Mouse (Mus musculus): ENCODE data around the gene Fam227b. TPM values are rescaled to one million over a fixed set of nuclear protein-coding genes. Genes with fewer than 3 reads are reported as not detected.

Fam227b gene
- total RNA-seq (2021) (under 1 TPM in 1 of 2 experiments, not detected in 1; 0.20 TPM), polyA plus RNA-seq (2012; rRNA removed) (not detected in 2 replicates)
- long read RNA-seq, result 0 reads

DNA sequence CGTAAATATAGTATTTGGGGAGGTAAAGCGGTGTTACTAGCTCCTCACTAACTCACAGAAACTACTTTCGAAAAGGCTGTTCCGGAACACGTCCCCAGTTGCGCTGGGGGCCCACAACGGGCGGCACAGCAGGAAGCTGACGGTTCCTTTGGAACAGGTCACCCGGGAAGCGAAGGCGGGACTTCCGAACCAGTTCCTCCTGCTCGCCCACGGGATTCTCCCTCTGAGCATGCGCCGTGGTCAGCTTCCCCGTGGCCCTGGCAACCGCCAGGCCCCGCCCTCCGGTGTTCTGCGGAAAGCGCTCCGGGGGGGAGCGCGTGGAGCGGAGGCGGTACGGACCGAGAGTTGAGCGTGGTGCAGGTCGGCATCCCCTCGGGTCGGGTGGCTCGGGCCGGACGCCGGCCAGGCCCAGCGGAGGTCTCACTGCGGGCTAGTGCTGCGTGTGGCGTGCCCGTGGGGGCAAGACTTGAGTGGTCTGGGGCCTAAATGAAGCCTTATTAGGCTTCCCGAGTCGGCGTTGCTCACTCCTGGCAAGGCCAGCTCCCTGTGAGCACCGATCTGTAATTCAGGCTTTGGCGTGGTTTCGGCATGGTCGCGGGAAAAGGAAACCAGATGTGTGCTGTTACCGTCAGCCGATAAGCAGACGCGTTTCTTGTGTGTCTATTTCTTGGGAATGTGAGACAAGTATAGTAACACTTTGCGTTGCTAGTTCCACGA, at the start of gene Fam227b, which contains the start of gene Dtwd1:
Gene Fam227b, minus strand, starts transcription at position 150 of the 717 bp plus-strand sequence.
Gene Dtwd1, plus strand, starts transcription at position 287 of the 717 bp plus-strand sequence.
- DNase-seq, result peak; percentile 99

DNA sequence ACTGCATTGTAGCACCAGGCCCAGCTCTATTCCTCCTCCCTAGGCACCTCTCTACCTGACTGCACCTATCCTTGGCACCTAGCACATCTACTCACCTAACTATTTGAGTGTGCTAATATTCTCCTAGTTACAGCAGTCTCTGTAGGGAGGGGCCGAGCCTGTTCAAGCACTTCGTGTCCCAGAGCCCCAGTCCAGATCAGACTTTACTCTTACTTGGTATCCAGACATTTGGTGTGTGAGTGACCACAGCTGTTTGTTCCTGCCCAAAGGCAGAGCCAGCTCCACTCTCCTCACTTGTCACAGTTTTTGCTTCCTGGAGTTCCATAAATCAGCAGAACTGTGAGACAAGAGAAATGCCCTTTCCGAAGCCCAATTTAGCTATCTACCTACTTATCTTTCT, 47.2 kb upstream of the Fam227b start:
- no peak for DNase-seq

DNA sequence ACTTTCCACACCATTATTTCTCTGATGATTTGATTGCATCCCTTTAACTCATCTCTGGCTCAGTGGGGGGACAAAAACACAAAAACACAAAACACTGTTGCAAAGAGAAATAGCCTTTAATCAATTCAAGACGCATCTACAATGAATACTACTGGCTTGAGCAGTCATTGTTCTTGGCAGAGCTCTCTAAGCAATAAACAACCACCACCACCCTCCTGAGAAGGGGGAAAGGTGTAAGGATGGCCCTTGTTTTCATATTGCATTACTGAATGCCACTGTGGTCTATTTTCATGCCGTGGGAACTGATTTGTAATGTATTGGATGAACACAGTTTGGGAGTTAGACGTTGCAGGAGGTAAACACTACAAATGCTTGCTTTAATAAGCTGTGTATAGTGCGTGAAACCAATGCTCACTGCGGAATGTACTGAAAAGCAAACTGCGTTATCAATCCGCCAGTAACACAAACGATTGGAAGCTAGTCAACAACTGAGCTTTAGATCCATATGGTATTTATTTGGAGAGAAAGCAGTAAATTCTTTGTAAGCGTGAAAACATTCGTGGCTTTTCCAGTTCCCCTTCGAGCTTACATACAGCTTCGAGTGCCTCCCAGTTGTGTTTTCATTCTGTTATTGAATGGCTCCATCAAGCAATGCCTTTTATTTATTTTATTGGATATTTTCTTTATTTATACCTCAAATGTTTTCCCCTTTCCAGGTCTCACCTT, 44.0 kb upstream of the Fam227b start:
- no peak for DNase-seq

DNA sequence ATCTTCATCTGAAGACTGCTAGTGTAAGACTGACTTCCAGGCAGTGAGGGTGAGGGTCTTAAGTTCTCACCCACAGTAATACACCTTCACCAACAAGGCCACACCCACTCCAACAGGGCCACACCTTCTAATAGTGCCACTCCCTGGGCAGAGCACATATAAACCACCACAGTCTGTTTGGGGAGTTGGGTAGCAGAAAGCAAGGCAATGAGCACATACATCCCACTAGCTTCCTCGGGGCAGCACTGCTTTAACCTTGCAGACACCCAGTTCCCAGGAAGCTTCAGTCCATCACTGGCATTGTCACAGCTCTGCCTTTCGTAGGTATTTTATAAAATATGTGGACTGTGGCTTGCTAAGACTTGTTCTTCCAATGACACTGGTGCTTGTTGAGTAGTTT, 40.3 kb upstream of the Fam227b start:
- no peak for DNase-seq

DNA sequence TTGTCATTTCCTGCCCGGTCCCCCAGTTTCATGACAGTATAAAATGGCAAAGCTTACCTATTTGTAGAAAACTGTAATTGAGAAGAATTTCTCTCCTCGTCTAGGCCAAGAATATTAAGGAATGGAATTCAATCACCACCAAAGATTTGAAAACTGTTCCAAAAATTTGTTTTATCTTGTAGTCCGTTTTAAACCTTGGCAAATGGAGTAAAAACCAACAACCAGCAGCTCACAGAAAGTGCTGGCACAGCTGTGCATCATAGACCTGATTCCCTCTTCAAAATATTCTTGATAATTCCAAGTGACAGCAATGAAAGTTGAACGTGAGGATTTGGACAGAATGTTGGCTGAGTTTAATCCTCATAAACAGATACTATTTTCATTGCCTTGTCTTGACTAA, 39.5 kb upstream of the Fam227b start:
- DNase-seq, result no peak

DNA sequence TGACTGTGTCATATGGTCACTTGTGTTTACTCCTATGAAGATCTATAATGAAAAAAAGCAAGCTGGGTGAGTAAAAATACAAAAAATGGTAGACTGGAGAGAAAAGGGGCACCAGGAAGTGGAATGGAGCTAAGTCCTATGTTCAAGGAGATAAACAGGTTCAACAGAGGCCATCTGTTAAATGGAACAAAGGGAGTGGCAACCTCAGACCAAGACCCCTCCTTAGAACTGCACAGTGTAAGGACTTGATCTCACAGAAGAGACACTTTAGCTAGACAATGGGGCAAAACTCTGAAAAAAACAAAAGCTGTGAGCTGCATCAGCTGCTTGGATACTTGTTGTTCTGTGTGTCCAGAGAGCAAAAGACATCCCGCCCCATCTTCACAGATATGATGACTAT, 19.6 kb upstream of the Fam227b start:
- DNase-seq, result no peak

DNA sequence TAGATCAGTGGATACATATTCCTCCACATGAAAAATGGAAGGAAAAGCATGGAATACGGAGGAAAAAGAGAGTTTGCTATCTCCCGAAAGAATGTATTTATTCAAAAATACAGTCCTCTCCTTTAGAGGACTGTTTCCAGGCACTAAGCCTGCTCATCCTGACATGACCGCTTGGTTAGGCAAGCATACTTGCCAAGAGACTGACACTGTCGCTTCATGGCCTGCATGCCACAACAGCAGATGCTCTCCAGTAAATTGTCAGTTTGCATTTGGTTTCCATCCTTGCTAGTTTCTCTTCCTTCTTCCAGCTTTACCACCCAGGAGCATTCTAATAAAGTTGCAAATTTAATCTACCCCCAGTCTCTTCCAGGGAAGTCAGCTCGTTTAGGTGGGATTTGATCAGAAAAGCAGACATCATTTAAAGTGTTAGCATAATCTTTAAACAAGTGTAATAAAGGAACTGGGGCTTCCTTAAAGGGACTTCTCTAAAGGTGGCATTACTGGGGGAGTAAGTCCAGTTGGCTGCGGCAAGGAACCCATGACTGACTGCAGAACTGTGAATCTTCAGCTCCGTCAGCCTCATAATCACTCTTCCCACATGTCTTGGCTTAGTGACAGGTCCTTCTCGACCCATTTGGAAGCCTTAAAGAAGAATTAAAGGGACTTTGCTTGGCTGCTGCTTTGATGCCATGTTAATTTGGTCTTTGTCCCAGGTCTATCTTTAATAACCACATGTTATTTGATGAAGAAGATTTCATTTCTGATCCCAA, 15.2 kb upstream of the Fam227b start:
- DNase-seq, result no peak

DNA sequence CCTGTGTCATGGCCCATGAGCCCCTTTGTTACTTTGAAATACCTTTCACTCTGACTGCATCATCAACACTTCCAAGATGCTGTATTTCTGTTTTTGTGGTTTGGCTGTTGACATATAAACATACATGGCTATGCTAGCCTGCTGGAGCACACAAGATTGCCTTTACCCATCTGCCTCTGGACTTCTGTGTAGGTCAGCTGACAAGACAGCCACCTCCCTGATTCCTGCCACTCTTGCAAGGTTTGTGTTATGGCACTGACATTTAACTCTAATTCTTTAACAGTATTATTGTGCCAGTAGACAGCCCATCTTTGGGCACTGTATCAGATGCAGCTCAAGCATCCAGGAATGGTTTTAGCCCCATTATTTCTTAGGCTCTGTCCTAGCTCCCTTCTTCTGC, 14.5 kb upstream of the Fam227b start:
- DNase-seq, result no peak

DNA sequence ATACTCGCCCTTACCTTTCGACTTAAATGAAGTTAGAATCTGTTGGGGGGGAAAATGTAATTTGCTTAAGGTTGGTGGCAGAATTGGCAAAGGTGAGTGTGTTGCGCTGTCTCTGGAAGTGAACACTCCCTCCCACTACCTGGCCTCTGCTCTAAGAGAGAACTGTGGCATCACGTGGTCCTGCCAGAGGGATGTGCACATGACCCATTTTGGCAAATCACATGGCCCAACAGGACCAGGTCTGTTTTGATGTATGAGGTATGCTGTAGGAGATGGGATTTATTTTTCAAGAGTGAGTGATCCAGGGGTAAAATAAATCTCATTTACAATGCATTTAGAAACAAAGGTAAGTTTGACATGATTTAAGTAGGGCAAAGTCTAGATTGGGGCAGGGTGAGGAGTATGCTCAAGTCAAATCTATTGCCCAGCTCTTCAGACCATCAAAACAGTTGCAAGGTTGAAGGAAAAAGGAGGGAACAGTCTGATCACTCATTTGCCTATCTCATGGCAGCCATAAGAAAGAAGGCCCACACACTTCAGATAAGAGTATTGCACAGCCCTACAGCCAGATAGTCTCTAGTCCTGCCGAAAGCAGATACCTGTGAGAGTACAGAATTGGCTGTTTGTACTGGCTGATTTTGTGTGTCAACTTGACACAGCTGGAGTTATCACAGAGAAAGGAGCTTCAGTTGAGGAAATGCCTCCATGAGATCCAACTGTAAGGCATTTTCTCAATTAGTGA, 13.6 kb upstream of the Fam227b start:
- no peak for DNase-seq

DNA sequence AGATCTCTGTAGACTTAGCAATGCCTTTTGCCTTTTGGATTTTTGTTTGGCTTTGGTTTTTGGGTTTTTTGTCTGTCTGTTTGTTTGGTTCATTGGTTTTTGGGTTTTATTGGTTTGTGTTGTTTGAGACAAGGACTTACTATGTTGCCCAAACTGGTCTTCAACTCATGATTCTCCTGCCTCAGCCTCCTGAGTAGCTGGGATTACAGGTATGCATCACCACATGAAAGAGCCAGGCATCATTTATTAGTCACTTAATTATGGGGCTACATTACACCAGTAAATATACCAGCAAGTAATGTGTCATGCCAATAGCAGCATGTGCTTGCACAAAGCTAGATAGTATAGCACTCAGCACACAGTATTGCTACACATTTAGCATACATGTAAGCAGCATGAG, 4.1 kb downstream of the Fam227b start:
- no peak for DNase-seq

DNA sequence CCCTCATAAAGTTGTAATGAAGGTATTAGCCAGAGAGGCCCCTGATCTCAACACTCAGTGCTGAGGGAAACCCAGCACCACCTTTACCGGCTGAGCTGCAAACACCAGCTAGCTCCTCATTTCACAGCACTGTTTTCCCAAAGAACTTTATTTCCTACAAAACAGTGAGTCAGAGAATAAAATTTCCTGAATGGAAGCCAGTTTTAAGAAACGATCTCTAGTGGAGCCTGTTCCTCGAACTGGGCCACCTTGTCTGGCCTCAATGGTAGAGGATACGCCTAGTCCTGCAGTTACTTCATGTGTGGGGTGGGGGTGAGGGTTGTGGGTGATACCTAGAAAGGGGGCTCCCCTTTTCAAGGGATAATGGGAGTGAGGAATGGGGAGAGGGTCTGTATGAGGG, 57.2 kb downstream of the Fam227b start:
- no peak for DNase-seq

DNA sequence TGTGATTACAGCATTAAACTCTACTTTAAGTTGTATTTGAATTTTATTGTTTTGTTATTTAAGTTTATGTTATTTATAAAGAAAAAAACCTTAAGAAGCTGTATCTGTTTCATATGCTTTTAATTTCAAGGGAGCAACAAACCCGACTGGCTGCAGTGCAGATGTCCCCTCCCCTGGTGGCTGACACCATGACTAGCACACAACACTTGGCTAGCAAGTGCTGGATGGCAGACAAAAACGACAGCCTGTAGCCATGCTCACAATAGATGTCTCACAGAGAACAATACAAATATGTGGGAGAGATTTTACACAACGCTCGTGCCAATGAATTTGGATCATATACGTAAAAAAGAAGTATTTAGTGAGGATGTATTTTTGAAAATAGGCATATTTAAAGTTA, 61.4 kb downstream of the Fam227b start:
- DNase-seq, result no peak

DNA sequence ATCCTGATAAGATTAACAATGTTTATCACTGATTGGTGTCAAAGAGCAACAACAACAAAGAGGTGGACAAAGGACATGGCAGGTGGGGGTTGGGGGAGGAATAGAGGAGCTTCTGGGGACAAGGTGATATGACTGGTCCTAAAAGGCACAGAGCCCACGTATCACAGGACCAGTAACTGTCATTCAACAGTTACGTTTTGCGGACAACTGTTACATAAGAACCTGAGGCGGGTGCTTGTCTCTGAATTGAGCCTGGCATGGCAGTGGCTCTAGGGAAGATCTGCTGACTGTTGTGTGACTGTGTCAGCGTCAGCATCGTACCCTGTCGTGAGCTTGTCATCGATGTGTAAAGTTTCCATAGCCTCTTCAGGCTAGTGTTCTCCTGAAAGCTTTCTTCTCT, 65.6 kb downstream of the Fam227b start:
- DNase-seq, result no peak

DNA sequence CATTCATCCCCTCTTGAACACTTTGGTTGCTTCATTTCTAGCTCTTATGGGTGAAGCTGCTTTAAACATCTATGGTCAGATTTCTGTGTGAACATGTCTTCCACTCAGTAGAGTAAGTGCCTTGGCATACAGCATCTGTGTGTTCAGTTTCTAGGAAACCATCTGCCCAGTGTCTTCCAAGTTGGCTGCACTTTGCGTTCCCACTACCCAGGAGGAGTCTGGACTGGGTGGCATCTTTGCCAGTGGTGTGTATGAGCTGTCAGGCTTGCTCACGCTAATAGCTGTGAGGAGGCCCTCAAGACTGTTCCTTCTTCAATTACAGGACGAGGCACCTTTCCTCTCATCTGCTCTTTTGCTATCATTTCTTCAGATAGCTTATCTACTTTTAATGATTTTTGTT, 67.5 kb downstream of the Fam227b start:
- no peak for DNase-seq

DNA sequence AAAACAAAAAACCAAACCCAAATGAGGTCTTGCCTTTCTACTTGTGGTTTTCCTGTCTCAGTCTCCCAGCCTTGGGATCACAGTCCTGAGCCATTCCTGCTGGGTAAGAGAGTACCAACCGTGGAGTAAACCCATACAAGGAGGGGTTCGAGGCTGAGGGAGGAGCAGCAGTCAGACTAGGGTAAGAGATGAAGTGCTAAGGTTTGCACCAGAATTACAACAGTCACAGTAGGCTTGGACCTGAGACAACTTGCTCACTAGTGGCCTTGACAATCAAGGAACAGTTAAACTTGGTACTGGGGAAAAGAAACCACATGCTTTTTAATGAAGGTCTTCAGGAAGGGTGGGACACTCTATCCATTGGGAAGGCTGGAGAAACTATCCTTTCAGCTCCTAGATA, 72.7 kb downstream of the Fam227b start:
- DNase-seq, result peak; percentile 20

DNA sequence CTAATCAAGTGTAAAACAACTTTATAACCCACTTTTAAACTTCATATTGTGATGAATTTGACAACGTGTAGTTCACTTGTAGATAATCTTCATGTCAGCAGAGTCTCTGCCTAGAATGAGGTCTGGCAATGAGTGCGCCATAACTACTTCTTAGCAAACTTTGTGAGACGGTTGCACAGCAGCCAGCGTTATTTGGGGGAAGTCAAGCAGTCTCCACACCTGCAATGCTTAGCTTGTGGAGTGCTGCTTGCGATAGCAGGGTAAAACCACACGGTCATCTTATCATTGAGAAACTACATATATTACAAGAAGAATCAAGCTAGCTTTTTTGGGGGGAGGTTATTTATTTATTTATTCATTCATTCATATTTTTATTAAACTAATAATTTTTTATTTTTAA, 75.3 kb downstream of the Fam227b start:
- DNase-seq, result no peak

DNA sequence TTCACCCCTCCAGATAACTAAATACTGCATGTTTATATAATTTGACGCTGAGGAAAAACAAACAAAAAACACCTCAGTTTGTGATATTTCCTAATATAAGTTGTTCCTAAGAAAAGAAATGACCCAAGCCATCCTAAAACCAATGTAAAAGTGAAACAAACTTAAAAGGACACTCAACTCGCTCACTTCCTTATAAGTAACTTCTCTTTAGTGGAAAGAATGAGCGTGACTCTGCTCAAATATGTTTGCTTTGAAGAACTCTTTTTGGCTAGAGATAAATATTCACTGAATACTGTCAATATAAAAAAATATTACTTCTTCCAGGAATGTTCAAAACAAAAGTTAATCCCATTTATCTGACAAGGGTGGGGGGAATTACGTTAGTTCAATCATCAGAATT, 78.1 kb downstream of the Fam227b start:
- DNase-seq, result no peak

DNA sequence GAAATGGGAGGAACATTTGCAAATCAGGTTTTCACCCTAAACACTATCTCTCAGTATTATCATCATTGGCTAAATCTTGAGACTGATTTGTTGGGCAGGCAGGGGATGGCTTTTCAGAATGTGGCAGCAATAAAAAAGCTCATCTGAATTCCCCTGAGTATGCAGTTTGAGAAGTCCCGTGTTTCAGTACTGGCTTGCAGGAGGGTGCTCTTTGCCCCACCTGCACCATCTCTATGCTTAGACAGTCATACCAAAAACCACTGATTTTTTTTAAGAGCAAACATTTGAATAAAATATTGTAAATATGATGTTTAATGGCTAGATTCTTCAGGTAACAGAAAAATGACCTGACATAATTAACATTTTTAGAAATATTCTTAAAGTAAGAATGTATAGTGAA, 82.1 kb downstream of the Fam227b start:
- no peak for DNase-seq

DNA sequence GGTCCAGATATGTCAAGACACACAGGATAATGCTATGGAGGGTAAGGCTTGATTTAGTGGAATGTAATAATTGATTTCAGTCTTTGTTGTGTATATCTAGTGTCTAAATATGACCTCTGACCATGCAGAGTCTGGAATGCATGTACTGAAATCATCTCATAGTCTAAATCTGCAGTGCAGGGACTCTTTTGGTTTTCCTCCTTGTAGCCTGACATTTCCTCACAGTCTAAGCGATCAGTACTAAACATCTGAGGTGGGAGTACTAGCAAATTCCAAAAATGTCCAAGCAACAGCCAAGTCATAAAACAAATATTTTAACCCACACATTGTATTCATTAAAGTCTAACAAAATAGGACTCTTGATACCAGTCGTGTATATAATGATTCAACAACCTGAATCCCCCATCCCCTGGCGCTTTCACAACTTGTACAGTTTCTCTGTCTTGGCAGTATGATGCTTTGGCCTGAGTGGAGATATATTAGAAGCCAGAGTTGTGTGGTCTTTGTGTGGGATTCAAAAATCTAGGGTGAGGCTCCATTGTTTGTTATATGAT, 86.4 kb downstream of the Fam227b start:
- no peak for DNase-seq

DNA sequence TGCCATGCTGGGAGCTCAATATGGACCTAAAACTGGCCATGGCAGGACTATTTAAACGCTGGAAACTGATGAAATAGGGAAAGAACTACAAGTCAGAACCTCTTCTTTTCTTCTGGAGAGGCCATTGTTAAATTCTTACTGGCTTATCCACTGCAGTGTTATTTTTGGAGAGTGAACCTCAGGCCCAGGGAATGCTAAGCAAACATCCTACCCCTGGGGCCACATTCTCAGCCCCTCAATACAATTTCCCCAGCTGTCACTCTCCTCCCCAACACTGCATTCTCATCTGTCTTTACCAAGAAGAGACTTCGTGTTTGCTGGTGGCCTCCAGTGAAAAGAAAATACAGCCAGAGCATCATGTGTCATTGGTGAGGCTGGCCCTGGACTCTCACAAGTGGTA, 87.0 kb downstream of the Fam227b start:
- no peak for DNase-seq

DNA sequence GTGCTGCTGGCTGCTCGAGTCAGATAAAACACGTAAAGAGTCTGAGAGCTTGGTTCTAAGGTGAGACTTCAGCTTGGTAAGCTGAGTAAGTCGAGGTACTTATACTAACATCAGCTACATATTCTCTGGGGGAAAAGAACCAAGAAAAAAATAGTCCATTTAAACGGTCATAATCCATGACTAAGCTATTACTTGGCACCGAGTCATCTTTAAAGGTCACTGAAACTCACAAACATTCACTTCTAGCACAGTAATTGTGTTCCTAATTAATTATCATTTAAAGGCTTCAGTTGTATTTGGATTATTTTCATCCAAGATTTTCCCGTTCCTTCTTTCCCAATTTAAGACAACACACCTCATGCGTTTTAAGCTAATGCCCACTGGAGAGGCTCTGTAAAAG, 88.9 kb downstream of the Fam227b start:
- peak; percentile 6 for DNase-seq
